Mouse (Mus musculus): Measurements from ENCODE around the gene 4930447F04Rik. TPM values are rescaled to one million over a fixed set of nuclear protein-coding genes. Genes with fewer than 3 reads are reported as not detected.

4930447F04Rik gene
- polyA plus RNA-seq (2012; rRNA removed) = not detected in 2 replicates

GRCm38 (mm10) chrX:66304124-66304523 is at the start of gene 4930447F04Rik:
Gene 4930447F04Rik (minus strand): TSS chrX:66304224.
- no peak for DNase-seq (ENCODE audit: low spot score)

Data from urinary bladder, adult 2 months (tissue).